Mouse (Mus musculus): ENCODE results near the gene Mamld1. TPM values are rescaled to one million over a fixed set of nuclear protein-coding genes. Genes with fewer than 3 reads are reported as not detected.

The Mamld1 gene
- total and polyA plus RNA-seq, 2 experiments from 2014 or later = 4.8 to 13.4 TPM

GRCm38 (mm10) chrX:71088080-71088414 is 38.0 kb downstream of the Mamld1 start:
- no peak overlapping the region for H3K4me3 ChIP-seq (ENCODE audit: low read length)
- 41% methylated on average over 3 of the region's 3 CpGs for WGBS
- H3K27ac ChIP-seq = no peak overlapping the region
- no peaks in the 10 kb centered on the region for H3K9me3 ChIP-seq (ENCODE audit: low read length)
- peak; percentile 9 for DNase-seq (ENCODE audit: low spot score)
- no peak overlapping the region for H3K9ac ChIP-seq (replicated peaks; ENCODE audit: low read length)
- H3K27me3 ChIP-seq (ENCODE audit: insufficient read depth, low read length) = no peaks in the 10 kb centered on the region
- no peak overlapping the region for H3K4me2 ChIP-seq (ENCODE audit: low read depth, low read length)
- H3K36me3 ChIP-seq (ENCODE audit: insufficient read depth, low read length) = no peaks in the 10 kb centered on the region
- TF ChIP-seq CTCF (IDR thresholded peaks at IDR 0.05; ENCODE audit: low read depth) = no peak
- no peaks in the 10 kb centered on the region for H3K4me1 ChIP-seq (ENCODE audit: insufficient read depth, low read length)
- no peak for ATAC-seq

GRCm38 (mm10) chrX:71105820-71106219 is 55.8 kb downstream of the Mamld1 start:
- Histone ChIP-seq H3K27me3 (ENCODE audit: insufficient read depth, low read length) (no peaks in the 10 kb centered on the region), H3K4me3 (ENCODE audit: low read length) (no peak overlapping the region), H3K9me3 (ENCODE audit: low read length) (no peaks in the 10 kb centered on the region), H3K4me1 (ENCODE audit: insufficient read depth, low read length) (no peaks in the 10 kb centered on the region), H3K27ac (no peak overlapping the region), H3K9ac (replicated peaks; ENCODE audit: low read length) (no peak overlapping the region), H3K4me2 (ENCODE audit: low read depth, low read length) (no peak overlapping the region), H3K36me3 (ENCODE audit: insufficient read depth, low read length) (no peaks in the 10 kb centered on the region)
- no peak for TF ChIP-seq CTCF (IDR thresholded peaks at IDR 0.05; ENCODE audit: low read depth)
- no peak for ATAC-seq
- DNase-seq (ENCODE audit: low spot score) = no peak

GRCm38 (mm10) chrX:71106392-71106791 is 56.3 kb downstream of the Mamld1 start:
- no peak overlapping the region for H3K27ac ChIP-seq
- H3K4me2 ChIP-seq (ENCODE audit: low read depth, low read length) = no peak overlapping the region
- H3K4me1 ChIP-seq (ENCODE audit: insufficient read depth, low read length) = no peaks in the 10 kb centered on the region
- no peak for TF ChIP-seq CTCF (IDR thresholded peaks at IDR 0.05; ENCODE audit: low read depth)
- DNase-seq (ENCODE audit: low spot score) = no peak
- H3K9me3 ChIP-seq (ENCODE audit: low read length) = no peaks in the 10 kb centered on the region
- no peak overlapping the region for H3K9ac ChIP-seq (replicated peaks; ENCODE audit: low read length)
- no peaks in the 10 kb centered on the region for H3K36me3 ChIP-seq (ENCODE audit: insufficient read depth, low read length)
- WGBS = 65% methylated on average over 4 of the region's 4 CpGs
- ATAC-seq = no peak
- H3K4me3 ChIP-seq (ENCODE audit: low read length) = no peak overlapping the region
- no peaks in the 10 kb centered on the region for H3K27me3 ChIP-seq (ENCODE audit: insufficient read depth, low read length)

- Histone ChIP-seq H3K9ac (replicated peaks; ENCODE audit: low read length) (no peak overlapping the region), H3K27ac (no peak overlapping the region), H3K9me3 (ENCODE audit: low read length) (no peaks in the 10 kb centered on the region), H3K4me1 (ENCODE audit: insufficient read depth, low read length) (no peaks in the 10 kb centered on the region), H3K4me2 (ENCODE audit: low read depth, low read length) (no peak overlapping the region), H3K27me3 (ENCODE audit: insufficient read depth, low read length) (no peaks in the 10 kb centered on the region), H3K4me3 (ENCODE audit: low read length) (no peak overlapping the region), H3K36me3 (ENCODE audit: insufficient read depth, low read length) (no peaks in the 10 kb centered on the region)
- WGBS = 78% methylated on average over 4 of the region's 4 CpGs
- TF ChIP-seq CTCF (IDR thresholded peaks at IDR 0.05; ENCODE audit: low read depth) = no peak
- DNase-seq (ENCODE audit: low spot score) (no peak), ATAC-seq (no peak)
These were observed 58.1 kb downstream of the Mamld1 start for GRCm38 (mm10) chrX:71108056-71108735.

- Histone ChIP-seq H3K9ac (replicated peaks; ENCODE audit: low read length) (no peak overlapping the region), H3K4me2 (ENCODE audit: low read depth, low read length) (no peak overlapping the region), H3K36me3 (ENCODE audit: insufficient read depth, low read length) (no peaks in the 10 kb centered on the region), H3K27me3 (ENCODE audit: insufficient read depth, low read length) (no peaks in the 10 kb centered on the region), H3K9me3 (ENCODE audit: low read length) (no peaks in the 10 kb centered on the region), H3K27ac (no peak overlapping the region), H3K4me3 (ENCODE audit: low read length) (no peak overlapping the region), H3K4me1 (ENCODE audit: insufficient read depth, low read length) (no peaks in the 10 kb centered on the region)
- no peak for ATAC-seq
- 59% methylated on average over 2 of the region's 2 CpGs for WGBS
- no peak for DNase-seq (ENCODE audit: low spot score)
- TF ChIP-seq CTCF (IDR thresholded peaks at IDR 0.05; ENCODE audit: low read depth) = no peak
These were observed 60.3 kb downstream of the Mamld1 start for GRCm38 (mm10) chrX:71110333-71110732.

GRCm38 (mm10) chrX:71122359-71123293 is 72.6 kb downstream of the Mamld1 start:
- WGBS = 64% methylated on average over 4 of the region's 4 CpGs
- no peak overlapping the region for H3K9ac ChIP-seq (replicated peaks; ENCODE audit: low read length)
- no peak overlapping the region for H3K4me2 ChIP-seq (ENCODE audit: low read depth, low read length)
- H3K27me3 ChIP-seq (ENCODE audit: insufficient read depth, low read length) = no peaks in the 10 kb centered on the region
- no peak for DNase-seq (ENCODE audit: low spot score)
- no peak overlapping the region for H3K27ac ChIP-seq
- H3K9me3 ChIP-seq (ENCODE audit: low read length) = no peaks in the 10 kb centered on the region
- no peak for TF ChIP-seq CTCF (IDR thresholded peaks at IDR 0.05; ENCODE audit: low read depth)
- ATAC-seq = no peak
- no peaks in the 10 kb centered on the region for H3K36me3 ChIP-seq (ENCODE audit: insufficient read depth, low read length)
- no peaks in the 10 kb centered on the region for H3K4me1 ChIP-seq (ENCODE audit: insufficient read depth, low read length)
- H3K4me3 ChIP-seq (ENCODE audit: low read length) = no peak overlapping the region

- Histone ChIP-seq H3K4me1 (ENCODE audit: insufficient read depth, low read length) (no peaks in the 10 kb centered on the region), H3K27ac (no peak overlapping the region), H3K9ac (replicated peaks; ENCODE audit: low read length) (no peak overlapping the region), H3K4me3 (ENCODE audit: low read length) (no peak overlapping the region), H3K36me3 (ENCODE audit: insufficient read depth, low read length) (no peaks in the 10 kb centered on the region), H3K27me3 (ENCODE audit: insufficient read depth, low read length) (no peaks in the 10 kb centered on the region), H3K4me2 (ENCODE audit: low read depth, low read length) (no peak overlapping the region), H3K9me3 (ENCODE audit: low read length) (no peaks in the 10 kb centered on the region)
- DNase-seq (ENCODE audit: low spot score) = no peak
- ATAC-seq = no peak
- WGBS = 78% methylated on average over 7 of the region's 7 CpGs
- no peak for TF ChIP-seq CTCF (IDR thresholded peaks at IDR 0.05; ENCODE audit: low read depth)
These were observed 75.0 kb downstream of the Mamld1 start for GRCm38 (mm10) chrX:71125013-71125412.
